Mouse (Mus musculus): ENCODE data around the gene Ptrh2.
"Not testable (repeated sequence)": the region's sequence is repeated elsewhere in the genome, so short reads cannot be mapped to it uniquely, and the experiment has no call there.

DNA sequence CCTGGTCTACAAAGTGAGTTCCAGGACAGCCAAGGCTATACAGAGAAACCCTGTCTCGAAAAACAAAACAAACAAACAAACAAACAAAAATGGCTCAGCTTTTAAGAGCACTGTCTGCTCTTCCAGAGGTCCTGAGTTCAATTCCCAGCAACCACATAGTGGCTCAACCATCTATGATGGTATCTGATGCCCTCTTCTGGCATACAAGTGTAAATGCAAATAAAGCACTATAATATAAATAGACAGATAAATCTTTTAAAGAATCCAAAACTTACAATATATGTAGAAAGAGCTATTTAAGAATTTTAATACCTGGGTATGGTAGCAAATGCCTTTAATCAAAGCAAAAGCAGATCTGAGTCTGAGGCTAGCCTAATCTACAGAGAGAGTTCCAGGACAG lies 54.5 kb downstream of the Ptrh2 start:
- TF ChIP-seq EP300 (IDR thresholded peaks at IDR 0.05; ENCODE audit: insufficient read depth, low read depth, low read length): not testable (repeated sequence)
- peak; percentile 52 for TF ChIP-seq CTCF (IDR thresholded peaks at IDR 0.05)

Measured in heart, adult 2 months (tissue).